Mouse (Mus musculus): ENCODE measurements at regions not wholly inside any gene's neighbourhood (a gene's known extent, or its start where the extent isn't known, plus 50 kb on each side); places are given as distances from the start of the nearest gene placed in this dataset.

DNA sequence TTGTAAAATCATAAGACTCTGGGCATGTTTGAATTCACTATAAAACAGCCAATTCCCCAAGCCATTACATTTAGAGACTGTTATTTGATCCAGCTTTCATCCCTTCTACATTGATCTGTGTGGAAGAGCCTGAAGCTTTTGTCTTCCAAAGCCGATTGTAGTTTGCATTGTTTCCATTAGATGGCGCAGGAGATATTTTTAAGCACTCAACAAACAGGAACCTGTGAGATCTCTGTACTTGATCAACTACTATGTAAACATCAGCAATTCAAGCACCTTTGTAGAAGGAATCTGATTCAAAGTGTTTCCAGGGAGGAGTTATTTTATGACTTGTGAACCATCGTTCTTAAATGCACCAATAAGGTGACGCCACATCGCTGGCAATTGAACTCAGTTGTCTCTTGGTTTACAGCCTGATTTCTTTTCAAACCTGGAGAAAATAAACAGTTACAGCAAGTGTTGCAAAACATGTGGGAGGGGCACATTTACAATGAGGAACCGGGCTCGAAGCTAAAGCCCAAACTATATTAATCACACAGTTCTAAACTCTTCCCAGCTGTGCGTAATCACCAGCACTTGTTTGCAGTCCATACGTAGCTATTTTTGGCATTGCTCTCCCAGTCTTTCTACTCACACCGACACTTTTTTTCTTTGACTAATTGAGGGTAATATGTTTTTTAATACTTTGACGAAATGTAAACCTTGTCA, 812.0 kb upstream of the Acvr2a start:
- 0 out of 2 replicates have a peak overlapping the region, but pooled peaks have one; percentile 1 for H3K4me2 ChIP-seq (ENCODE audit: low read depth, low read length)
- no peak overlapping the region for H3K27ac ChIP-seq (replicated peaks; ENCODE audit: low read depth, low read length)
- H3K9ac ChIP-seq (ENCODE audit: low read depth, low read length): no peak overlapping the region
- H3K27me3 ChIP-seq (replicated peaks; ENCODE audit: control insufficient read depth, insufficient read depth, low read length): no peaks in the 10 kb centered on the region
- no peaks in the 10 kb centered on the region for H3K9me3 ChIP-seq (ENCODE audit: control insufficient read depth, low read length)
- WGBS: 30% methylated on average over 11 of the region's 11 CpGs
- DNase-seq (ENCODE audit: low spot score) (peak; percentile 80), ATAC-seq (ENCODE audit: low read depth) (peak; percentile 71; the same call in 1 of the 2 replicates)
- no peaks in the 10 kb centered on the region for H3K36me3 ChIP-seq (ENCODE audit: control insufficient read depth, insufficient read depth, low read length)
- no peaks in the 10 kb centered on the region for H3K4me1 ChIP-seq (ENCODE audit: control insufficient read depth, insufficient read depth, low read length)
- no peak overlapping the region for H3K4me3 ChIP-seq (ENCODE audit: low read depth, low read length)

DNA sequence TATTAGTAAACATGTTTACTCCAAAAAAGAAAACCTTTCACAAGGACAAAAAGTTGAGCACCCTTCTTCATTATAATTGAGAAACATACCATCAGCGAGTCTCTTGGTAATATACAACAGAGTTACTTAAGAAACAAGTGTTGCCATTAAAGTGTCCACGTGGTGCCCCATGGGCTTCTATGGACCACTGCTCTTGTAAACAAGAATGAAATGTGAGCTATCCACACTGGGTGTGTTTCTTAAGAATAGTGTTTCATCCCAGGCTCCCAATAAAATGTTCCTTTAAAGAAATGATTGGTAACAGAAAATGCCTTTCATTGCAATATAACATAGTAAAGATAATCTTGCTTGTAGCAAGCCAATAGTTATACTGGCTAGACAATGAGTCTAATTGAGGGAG, 803.6 kb upstream of the Acvr2a start:
- Histone ChIP-seq H3K36me3 (ENCODE audit: control insufficient read depth, insufficient read depth, low read length) (no peaks in the 10 kb centered on the region), H3K27ac (replicated peaks; ENCODE audit: low read depth, low read length) (no peak overlapping the region), H3K4me2 (ENCODE audit: low read depth, low read length) (no peak overlapping the region), H3K9me3 (ENCODE audit: control insufficient read depth, low read length) (no peaks in the 10 kb centered on the region), H3K9ac (ENCODE audit: low read depth, low read length) (no peak overlapping the region), H3K4me3 (ENCODE audit: low read depth, low read length) (no peak overlapping the region), H3K27me3 (replicated peaks; ENCODE audit: control insufficient read depth, insufficient read depth, low read length) (no peaks in the 10 kb centered on the region), H3K4me1 (ENCODE audit: control insufficient read depth, insufficient read depth, low read length) (no peaks in the 10 kb centered on the region)
- DNase-seq (ENCODE audit: low spot score) (no peak), ATAC-seq (ENCODE audit: low read depth) (no peak)
- WGBS: 70% methylated on average over 2 of the region's 2 CpGs

GRCm38 (mm10) chr2:48027559-48027958, 786.4 kb upstream of the Acvr2a start:
- Histone ChIP-seq H3K27me3 (replicated peaks; ENCODE audit: control insufficient read depth, insufficient read depth, low read length) (no peaks in the 10 kb centered on the region), H3K36me3 (ENCODE audit: control insufficient read depth, insufficient read depth, low read length) (no peaks in the 10 kb centered on the region), H3K4me3 (ENCODE audit: low read depth, low read length) (no peak overlapping the region), H3K27ac (replicated peaks; ENCODE audit: low read depth, low read length) (no peak overlapping the region), H3K9me3 (ENCODE audit: control insufficient read depth, low read length) (no peaks in the 10 kb centered on the region), H3K4me1 (ENCODE audit: control insufficient read depth, insufficient read depth, low read length) (no peaks in the 10 kb centered on the region), H3K4me2 (ENCODE audit: low read depth, low read length) (no peak overlapping the region), H3K9ac (ENCODE audit: low read depth, low read length) (no peak overlapping the region)
- ATAC-seq (ENCODE audit: low read depth): no peak
- DNase-seq (ENCODE audit: low spot score): peak; percentile 6
- WGBS: 76% methylated on average over 7 of the region's 7 CpGs

- no peak overlapping the region for H3K9ac ChIP-seq (ENCODE audit: low read depth, low read length)
- ATAC-seq (ENCODE audit: low read depth): no peak
- H3K27ac ChIP-seq (replicated peaks; ENCODE audit: low read depth, low read length): no peak overlapping the region
- no peak overlapping the region for H3K4me3 ChIP-seq (ENCODE audit: low read depth, low read length)
- H3K4me2 ChIP-seq (ENCODE audit: low read depth, low read length): no peak overlapping the region
- DNase-seq (ENCODE audit: low spot score): no peak
- WGBS: 62% methylated on average over 1 of the region's 1 CpGs
- H3K27me3 ChIP-seq (replicated peaks; ENCODE audit: control insufficient read depth, insufficient read depth, low read length): no peaks in the 10 kb centered on the region
- H3K9me3 ChIP-seq (ENCODE audit: control insufficient read depth, low read length): no peaks in the 10 kb centered on the region
- H3K36me3 ChIP-seq (ENCODE audit: control insufficient read depth, insufficient read depth, low read length): no peaks in the 10 kb centered on the region
- no peaks in the 10 kb centered on the region for H3K4me1 ChIP-seq (ENCODE audit: control insufficient read depth, insufficient read depth, low read length)
These were observed 752.5 kb upstream of the Acvr2a start for GRCm38 (mm10) chr2:48061375-48061774.

- H3K27ac ChIP-seq (replicated peaks; ENCODE audit: low read depth, low read length): no peak overlapping the region
- no peaks in the 10 kb centered on the region for H3K9me3 ChIP-seq (ENCODE audit: control insufficient read depth, low read length)
- H3K4me3 ChIP-seq (ENCODE audit: low read depth, low read length): no peak overlapping the region
- no peak overlapping the region for H3K9ac ChIP-seq (ENCODE audit: low read depth, low read length)
- no peaks in the 10 kb centered on the region for H3K27me3 ChIP-seq (replicated peaks; ENCODE audit: control insufficient read depth, insufficient read depth, low read length)
- WGBS: 50% methylated on average over 9 of the region's 9 CpGs
- H3K4me1 ChIP-seq (ENCODE audit: control insufficient read depth, insufficient read depth, low read length): no peaks in the 10 kb centered on the region
- no peak overlapping the region for H3K4me2 ChIP-seq (ENCODE audit: low read depth, low read length)
- H3K36me3 ChIP-seq (ENCODE audit: control insufficient read depth, insufficient read depth, low read length): no peaks in the 10 kb centered on the region
- DNase-seq (ENCODE audit: low spot score): peak; percentile 14
- ATAC-seq (ENCODE audit: low read depth): no peak
These were observed 750.5 kb upstream of the Acvr2a start for GRCm38 (mm10) chr2:48063436-48063835.

DNA sequence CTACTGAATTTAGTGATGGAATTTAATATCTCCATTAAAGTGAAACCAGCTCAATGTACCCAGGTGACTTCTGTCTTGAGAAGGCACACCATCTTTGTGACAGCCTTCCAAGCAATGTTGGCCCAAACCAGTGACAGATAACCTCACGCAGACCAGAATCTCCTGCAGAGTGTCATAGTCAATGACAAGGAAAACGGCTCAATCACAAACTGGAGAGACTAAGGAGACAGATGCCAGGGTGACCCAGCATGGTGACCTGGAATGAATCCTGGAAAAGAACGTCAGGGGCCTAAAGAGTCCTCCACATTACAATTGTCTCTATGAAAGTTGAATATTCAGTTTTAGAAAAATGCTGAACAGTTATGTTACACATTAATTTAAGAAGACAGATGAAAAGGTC, 748.7 kb upstream of the Acvr2a start:
- no peaks in the 10 kb centered on the region for H3K4me1 ChIP-seq (ENCODE audit: control insufficient read depth, insufficient read depth, low read length)
- no peak overlapping the region for H3K27ac ChIP-seq (replicated peaks; ENCODE audit: low read depth, low read length)
- H3K36me3 ChIP-seq (ENCODE audit: control insufficient read depth, insufficient read depth, low read length): no peaks in the 10 kb centered on the region
- DNase-seq (ENCODE audit: low spot score): no peak
- H3K4me2 ChIP-seq (ENCODE audit: low read depth, low read length): no peak overlapping the region
- H3K9me3 ChIP-seq (ENCODE audit: control insufficient read depth, low read length): no peaks in the 10 kb centered on the region
- H3K4me3 ChIP-seq (ENCODE audit: low read depth, low read length): no peak overlapping the region
- no peaks in the 10 kb centered on the region for H3K27me3 ChIP-seq (replicated peaks; ENCODE audit: control insufficient read depth, insufficient read depth, low read length)
- no peak overlapping the region for H3K9ac ChIP-seq (ENCODE audit: low read depth, low read length)
- ATAC-seq (ENCODE audit: low read depth): no peak
- WGBS: 68% methylated on average over 3 of the region's 3 CpGs

DNA sequence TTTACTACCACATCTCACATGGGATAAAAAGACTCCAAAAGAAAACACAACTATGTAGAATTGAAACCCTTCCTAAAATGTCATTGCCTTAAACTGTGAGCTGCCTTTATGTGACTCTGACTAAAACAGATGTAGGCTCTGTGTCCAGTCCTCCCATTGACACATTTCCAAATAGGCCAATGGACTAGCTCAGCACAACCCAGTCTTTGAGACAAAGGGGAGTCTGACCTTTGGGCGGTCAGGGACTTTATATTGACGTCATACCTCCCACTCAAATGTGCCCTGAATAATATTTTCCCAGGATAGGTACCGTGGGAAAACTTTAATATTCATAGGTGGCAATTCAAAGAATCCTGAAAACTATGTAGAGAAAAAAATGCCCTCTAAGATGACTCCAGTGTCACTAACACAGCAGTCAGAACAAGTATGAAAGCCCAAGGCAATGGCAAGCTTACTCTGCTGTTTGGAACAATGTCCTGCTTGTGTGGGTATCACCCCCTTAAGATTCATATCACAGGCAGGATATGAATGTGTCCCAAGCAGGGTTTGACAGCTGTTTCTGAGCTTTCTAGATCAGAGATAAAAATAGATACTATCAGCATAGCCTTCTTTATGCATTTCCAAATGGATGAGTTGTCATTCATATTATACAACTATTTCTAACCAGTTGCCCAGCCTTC, 731.6 kb upstream of the Acvr2a start:
- Histone ChIP-seq H3K36me3 (ENCODE audit: control insufficient read depth, insufficient read depth, low read length) (no peaks in the 10 kb centered on the region), H3K9ac (ENCODE audit: low read depth, low read length) (no peak overlapping the region), H3K9me3 (ENCODE audit: control insufficient read depth, low read length) (no peaks in the 10 kb centered on the region), H3K4me3 (ENCODE audit: low read depth, low read length) (no peak overlapping the region), H3K27ac (replicated peaks; ENCODE audit: low read depth, low read length) (no peak overlapping the region), H3K4me2 (ENCODE audit: low read depth, low read length) (no peak overlapping the region), H3K27me3 (replicated peaks; ENCODE audit: control insufficient read depth, insufficient read depth, low read length) (no peaks in the 10 kb centered on the region), H3K4me1 (ENCODE audit: control insufficient read depth, insufficient read depth, low read length) (no peaks in the 10 kb centered on the region)
- WGBS: 65% methylated on average over 3 of the region's 3 CpGs
- DNase-seq (ENCODE audit: low spot score) (peak; percentile 42), ATAC-seq (ENCODE audit: low read depth) (peak; percentile 37; the same call in 1 of the 2 replicates)

DNA sequence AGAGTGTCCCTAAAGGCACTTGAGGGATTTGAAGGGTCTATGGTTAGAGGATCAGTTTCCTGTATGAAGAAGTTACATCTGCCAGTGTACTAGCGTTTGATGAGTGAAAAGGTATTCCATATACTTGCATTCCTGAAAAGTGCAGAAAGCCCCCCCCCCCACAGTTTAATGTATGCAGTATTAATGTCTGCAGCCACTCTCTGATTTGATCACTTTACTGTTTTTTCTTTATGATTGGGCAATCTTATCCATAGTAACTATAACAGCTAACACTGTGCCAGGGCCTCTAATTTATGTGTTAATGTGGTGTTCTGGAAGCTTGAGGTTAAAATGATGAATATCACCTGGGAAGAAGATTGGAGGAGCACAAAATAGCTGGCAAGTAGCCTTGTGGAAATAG, 715.6 kb upstream of the Acvr2a start:
- H3K27ac ChIP-seq (replicated peaks; ENCODE audit: low read depth, low read length): no peak overlapping the region
- no peak for ATAC-seq (ENCODE audit: low read depth)
- DNase-seq (ENCODE audit: low spot score): peak; percentile 13
- H3K36me3 ChIP-seq (ENCODE audit: control insufficient read depth, insufficient read depth, low read length): no peaks in the 10 kb centered on the region
- H3K9me3 ChIP-seq (ENCODE audit: control insufficient read depth, low read length): no peaks in the 10 kb centered on the region
- H3K4me2 ChIP-seq (ENCODE audit: low read depth, low read length): no peak overlapping the region
- 0 out of 2 replicates have a peak, but pooled peaks cover 4% of the 10 kb centered on the region for H3K4me1 ChIP-seq (ENCODE audit: control insufficient read depth, insufficient read depth, low read length)
- H3K9ac ChIP-seq (ENCODE audit: low read depth, low read length): no peak overlapping the region
- no peak overlapping the region for H3K4me3 ChIP-seq (ENCODE audit: low read depth, low read length)
- H3K27me3 ChIP-seq (replicated peaks; ENCODE audit: control insufficient read depth, insufficient read depth, low read length): no peaks in the 10 kb centered on the region
- 50% methylated on average over 1 of the region's 1 CpGs for WGBS
